Mouse (Mus musculus): ENCODE measurements around the gene Nt5c2. TPM values are rescaled to one million over a fixed set of nuclear protein-coding genes. Genes with fewer than 3 reads are reported as not detected.

Gene Nt5c2
- total RNA-seq, 1 experiment from 2014 or later, result 87.5 TPM

GRCm38 (mm10) chr19:46837290-46838079 lies 177.5 kb downstream of the Nt5c2 start:
- ATAC-seq (ENCODE audit: extremely low read depth, insufficient number of reproducible peaks, low FRiP score, poor library complexity, severe bottlenecking), result no peak

- ATAC-seq (ENCODE audit: extremely low read depth, insufficient number of reproducible peaks, low FRiP score, poor library complexity, severe bottlenecking), result no peak
These were observed 178.9 kb downstream of the Nt5c2 start for GRCm38 (mm10) chr19:46836085-46836484.

- no peak for ATAC-seq (ENCODE audit: extremely low read depth, insufficient number of reproducible peaks, low FRiP score, poor library complexity, severe bottlenecking)
These were observed 179.6 kb downstream of the Nt5c2 start for GRCm38 (mm10) chr19:46835339-46835738.

- no peak for ATAC-seq (ENCODE audit: extremely low read depth, insufficient number of reproducible peaks, low FRiP score, poor library complexity, severe bottlenecking)
These were observed 180.7 kb downstream of the Nt5c2 start for GRCm38 (mm10) chr19:46834301-46834700.

Other genes starting within 250 kb of the Nt5c2 start
- 0.23 TPM in 1 of 2 replicates, not detected in the other for gene Ina, start 455 bp downstream of the Nt5c2 start, total RNA-seq (2017)
- 12.4 and 14.4 TPM in 2 replicates for gene Pcgf6, start 35.8 kb upstream of the Nt5c2 start, total RNA-seq (2017)
- 18.2 and 18.4 TPM in 2 replicates for gene Taf5, start 52.6 kb upstream of the Nt5c2 start, total RNA-seq (2017)
- 103 and 125 TPM in 2 replicates for gene Usmg5, start 75.5 kb upstream of the Nt5c2 start, total RNA-seq (2017)
- 19.6 and 23.2 TPM in 2 replicates for gene Pdcd11, start 75.6 kb upstream of the Nt5c2 start, total RNA-seq (2017)
- gene Calhm2, start 123.1 kb upstream of the Nt5c2 start, total RNA-seq (2017), result 46.8 and 51.0 TPM in 2 replicates
- gene Calhm1, start 129.1 kb upstream of the Nt5c2 start, total RNA-seq (2017), result not detected in 2 replicates
- gene Calhm3, start 142.6 kb upstream of the Nt5c2 start, total RNA-seq (2017), result not detected in 2 replicates
- 0.12 TPM in 2 replicates for gene Neurl1a, start 163.7 kb upstream of the Nt5c2 start, total RNA-seq (2017)